ENCODE assay signal across 26 mouse cellular contexts in genomic region chr1:159551036-159551435, GRCm38 (mm10). TPM values are rescaled to one million over a fixed set of nuclear protein-coding genes. Genes with fewer than 3 reads are reported as not detected.
DNase-seq lines count a peak whose midpoint lies in the region; ATAC-seq and TF ChIP-seq lines count a peak whose summit lies in the region.
"Had no signal": no experiment of that assay in that cellular context is flagged by ENCODE, and none has a peak within 500 bp of the region (broad histone marks: within the 10 kb centered on the region; RNA-seq: fewer than 3 reads in every experiment).

No protein-coding gene starts in this region.

- H3K9me3 ChIP-seq in hindbrain, embryonic 10.5 days: no peaks in the 10 kb centered on the region
- H3K9me3 ChIP-seq in hindbrain, embryonic 11.5 days (ENCODE audit: control insufficient read depth, low read length): no peaks in the 10 kb centered on the region
- no peaks in the 10 kb centered on the region for H3K9me3 ChIP-seq in midbrain, embryonic 11.5 days (ENCODE audit: control insufficient read depth, low read length)
- H3K9me3 ChIP-seq in midbrain, postnatal 0 days (ENCODE audit: low read length): no peaks in the 10 kb centered on the region
- H3K9me3 ChIP-seq in forebrain, embryonic 15.5 days: no peaks in the 10 kb centered on the region
- H3K9me3 ChIP-seq in neural tube, embryonic 14.5 days (ENCODE audit: control insufficient read depth, low read length): no peaks in the 10 kb centered on the region
- H3K9me3 ChIP-seq: embryonic facial prominence, embryonic 15.5 days; heart, embryonic 13.5 days; intestine, embryonic 15.5 days had no signal

- TF ChIP-seq POLR2A in heart, adult 2 months (IDR thresholded peaks at IDR 0.05; ENCODE audit: insufficient read depth, low read depth, low read length): no peak

- H3K36me3 ChIP-seq in hindbrain, embryonic 10.5 days: no peaks in the 10 kb centered on the region
- H3K36me3 ChIP-seq in hindbrain, embryonic 11.5 days (ENCODE audit: control insufficient read depth, insufficient read depth, low read length): no peaks in the 10 kb centered on the region
- H3K36me3 ChIP-seq in midbrain, embryonic 11.5 days (ENCODE audit: control insufficient read depth, insufficient read depth, low read length): no peaks in the 10 kb centered on the region
- no peaks in the 10 kb centered on the region for H3K36me3 ChIP-seq in midbrain, postnatal 0 days (ENCODE audit: insufficient read depth, low read length)
- H3K36me3 ChIP-seq in forebrain, embryonic 15.5 days: no peaks in the 10 kb centered on the region
- H3K36me3 ChIP-seq in neural tube, embryonic 14.5 days (ENCODE audit: control insufficient read depth, insufficient read depth, low read length): no peaks in the 10 kb centered on the region
- no peaks in the 10 kb centered on the region for H3K36me3 ChIP-seq in heart, adult 2 months (ENCODE audit: control insufficient read depth, insufficient read depth, low read length)
- H3K36me3 ChIP-seq: embryonic facial prominence, embryonic 15.5 days; heart, embryonic 13.5 days; intestine, embryonic 15.5 days had no signal

- no peak for TF ChIP-seq EP300 in heart, adult 2 months (IDR thresholded peaks at IDR 0.05; ENCODE audit: insufficient read depth, low read depth, low read length)

- no peak for TF ChIP-seq CTCF in midbrain, postnatal 0 days (IDR thresholded peaks at IDR 0.05)
- TF ChIP-seq CTCF in heart, adult 2 months (IDR thresholded peaks at IDR 0.05): no peak

- no peak for DNase-seq in hindbrain, embryonic 10.5 days (ENCODE audit: low spot score)
- DNase-seq in hindbrain, embryonic 11.5 days (ENCODE audit: low spot score): no peak
- DNase-seq in midbrain, embryonic 11.5 days (ENCODE audit: low spot score, missing footprints): peak; percentile 82
- no peak for DNase-seq in midbrain, postnatal 0 days (ENCODE audit: low spot score)
- DNase-seq in adrenal gland, adult 2 months: no peak
- no peak for DNase-seq in heart, adult 2 months
- DNase-seq: adrenal gland, postnatal 36 days; cerebellum, adult 11 months; cerebellum, adult 8-10 months; cerebellum, postnatal 14 days; embryo, embryonic 11 days; gastrocnemius, adult 2 months; gastrocnemius, postnatal 25 days; heart, postnatal 4 days; kidney, adult 18-20 months had no signal

- ATAC-seq in hindbrain, embryonic 11.5 days (ENCODE audit: low FRiP score): no peak
- ATAC-seq in midbrain, embryonic 11.5 days (ENCODE audit: low FRiP score): peak; percentile 17; the same call in 1 of the 2 replicates
- no peak for ATAC-seq in midbrain, postnatal 0 days (ENCODE audit: low FRiP score)
- peak; percentile 52; the same call in 1 of the 2 replicates for ATAC-seq in forebrain, embryonic 15.5 days (replicated peaks)
- peak; percentile 34; the same call in 1 of the 2 replicates for ATAC-seq in neural tube, embryonic 14.5 days (ENCODE audit: low read depth)
- ATAC-seq: activated CD4-positive, CD25-positive, alpha-beta regulatory T cell, adult 4 months; intestine, embryonic 15.5 days; Patski had no signal

- intact Hi-C loops in heart, adult 2 months (cut with DNase I): no loop called here

- 0 out of 2 replicates have a peak, but pooled peaks cover 6% of the 10 kb centered on the region for H3K27me3 ChIP-seq in hindbrain, embryonic 10.5 days (ENCODE audit: insufficient read depth, poor library complexity, severe bottlenecking)
- no peaks in the 10 kb centered on the region for H3K27me3 ChIP-seq in hindbrain, embryonic 11.5 days (ENCODE audit: control insufficient read depth, insufficient read depth, low read length)
- no peaks in the 10 kb centered on the region; the same call in 1 of the 2 replicates for H3K27me3 ChIP-seq in midbrain, embryonic 11.5 days (ENCODE audit: control insufficient read depth, insufficient read depth, low read length)
- H3K27me3 ChIP-seq in midbrain, postnatal 0 days (ENCODE audit: insufficient read depth, low read length): no peaks in the 10 kb centered on the region
- H3K27me3 ChIP-seq in forebrain, embryonic 15.5 days: no peaks in the 10 kb centered on the region
- no peaks in the 10 kb centered on the region for H3K27me3 ChIP-seq in neural tube, embryonic 14.5 days (ENCODE audit: control insufficient read depth, insufficient read depth, low read length)
- H3K27me3 ChIP-seq in heart, adult 2 months (ENCODE audit: control insufficient read depth, insufficient read depth, low read length): no peaks in the 10 kb centered on the region
- H3K27me3 ChIP-seq: embryonic facial prominence, embryonic 15.5 days; intestine, embryonic 15.5 days had no signal

- H3K4me2 ChIP-seq in hindbrain, embryonic 11.5 days (replicated peaks; ENCODE audit: low read depth, low read length): no peak overlapping the region
- H3K4me2 ChIP-seq in midbrain, embryonic 11.5 days: no peak overlapping the region
- no peak overlapping the region for H3K4me2 ChIP-seq in midbrain, postnatal 0 days (ENCODE audit: low read depth, low read length, poor library complexity, severe bottlenecking)
- H3K4me2 ChIP-seq in forebrain, embryonic 15.5 days (replicated peaks): no peak overlapping the region
- no peak overlapping the region for H3K4me2 ChIP-seq in neural tube, embryonic 14.5 days (ENCODE audit: low read depth, low read length)
- H3K4me2 ChIP-seq: embryonic facial prominence, embryonic 15.5 days; heart, embryonic 13.5 days; intestine, embryonic 15.5 days had no signal

- no peak overlapping the region for H3K4me3 ChIP-seq in hindbrain, embryonic 10.5 days
- no peak overlapping the region for H3K4me3 ChIP-seq in hindbrain, embryonic 11.5 days (ENCODE audit: low read depth, low read length)
- no peak overlapping the region for H3K4me3 ChIP-seq in midbrain, embryonic 11.5 days (ENCODE audit: low read depth, low read length)
- H3K4me3 ChIP-seq in midbrain, postnatal 0 days (ENCODE audit: low read depth, low read length): no peak overlapping the region
- no peak overlapping the region for H3K4me3 ChIP-seq in forebrain, embryonic 15.5 days
- H3K4me3 ChIP-seq in neural tube, embryonic 14.5 days (ENCODE audit: low read depth, low read length): no peak overlapping the region
- no peak overlapping the region for H3K4me3 ChIP-seq in heart, adult 2 months
- H3K4me3 ChIP-seq: embryonic facial prominence, embryonic 15.5 days; erythroblast, embryonic 14.5 days; gastrocnemius, adult 2 months; heart, embryonic 13.5 days; intestine, embryonic 15.5 days had no signal

- no peak overlapping the region for H3K9ac ChIP-seq in hindbrain, embryonic 11.5 days (ENCODE audit: low read depth, low read length)
- no peak overlapping the region for H3K9ac ChIP-seq in midbrain, embryonic 11.5 days (ENCODE audit: low read length)
- no peak overlapping the region for H3K9ac ChIP-seq in midbrain, postnatal 0 days (replicated peaks; ENCODE audit: low read length, poor library complexity, severe bottlenecking)
- H3K9ac ChIP-seq in forebrain, embryonic 15.5 days (replicated peaks): no peak overlapping the region
- no peak overlapping the region for H3K9ac ChIP-seq in neural tube, embryonic 14.5 days (replicated peaks; ENCODE audit: low read depth, low read length)
- H3K9ac ChIP-seq in heart, adult 2 months (ENCODE audit: low read depth, low read length): no peak overlapping the region
- H3K9ac ChIP-seq: embryonic facial prominence, embryonic 15.5 days; heart, embryonic 13.5 days; intestine, embryonic 15.5 days had no signal

- peak overlapping the region; percentile 5; the same call in 1 of the 2 replicates for H3K27ac ChIP-seq in hindbrain, embryonic 10.5 days
- no peak overlapping the region for H3K27ac ChIP-seq in hindbrain, embryonic 11.5 days (ENCODE audit: low read depth, low read length)
- H3K27ac ChIP-seq in midbrain, embryonic 11.5 days (ENCODE audit: low read depth, low read length): no peak overlapping the region
- H3K27ac ChIP-seq in midbrain, postnatal 0 days (ENCODE audit: low read depth, low read length): no peak overlapping the region
- H3K27ac ChIP-seq in forebrain, embryonic 15.5 days (replicated peaks): no peak overlapping the region; the same call in 1 of the 2 replicates
- no peak overlapping the region for H3K27ac ChIP-seq in neural tube, embryonic 14.5 days (ENCODE audit: low read depth, low read length)
- H3K27ac ChIP-seq in heart, adult 2 months: no peak overlapping the region
- H3K27ac ChIP-seq: embryonic facial prominence, embryonic 15.5 days; gastrocnemius, adult 2 months; heart, embryonic 13.5 days; intestine, embryonic 15.5 days had no signal

- peaks cover 22% of the 10 kb centered on the region for H3K4me1 ChIP-seq in hindbrain, embryonic 10.5 days (replicated peaks)
- H3K4me1 ChIP-seq in hindbrain, embryonic 11.5 days (replicated peaks; ENCODE audit: control insufficient read depth, insufficient read depth, low read length): no peaks in the 10 kb centered on the region
- peaks cover 7% of the 10 kb centered on the region for H3K4me1 ChIP-seq in midbrain, embryonic 11.5 days (ENCODE audit: control insufficient read depth, insufficient read depth, low read length)
- H3K4me1 ChIP-seq in midbrain, postnatal 0 days (ENCODE audit: insufficient read depth, low read length): no peaks in the 10 kb centered on the region; the same call in 1 of the 2 replicates
- peaks cover 16% of the 10 kb centered on the region for H3K4me1 ChIP-seq in forebrain, embryonic 15.5 days
- H3K4me1 ChIP-seq in neural tube, embryonic 14.5 days (ENCODE audit: control insufficient read depth, insufficient read depth, low read length): no peaks in the 10 kb centered on the region
- no peaks in the 10 kb centered on the region for H3K4me1 ChIP-seq in heart, adult 2 months (ENCODE audit: control insufficient read depth, insufficient read depth, low read length)
- H3K4me1 ChIP-seq: heart, embryonic 13.5 days; intestine, embryonic 15.5 days had no signal

- 74% methylated on average over 10 of the region's 10 CpGs for WGBS in hindbrain, embryonic 10.5 days
- 75% methylated on average over 10 of the region's 10 CpGs for WGBS in hindbrain, embryonic 11.5 days
- 73% methylated on average over 10 of the region's 10 CpGs for WGBS in midbrain, embryonic 11.5 days
- 74% methylated on average over 10 of the region's 10 CpGs for WGBS in midbrain, postnatal 0 days
- 22% methylated on average over 10 of the region's 10 CpGs for WGBS in forebrain, embryonic 15.5 days
- 18% methylated on average over 10 of the region's 10 CpGs for WGBS in neural tube, embryonic 14.5 days
- WGBS in heart, adult 2 months: 64% methylated on average over 10 of the region's 10 CpGs

- H3K79me2 ChIP-seq in heart, adult 2 months (replicated peaks; ENCODE audit: control insufficient read depth, insufficient read depth, low read length): no peaks in the 10 kb centered on the region

RNA-seq across cellular contexts. Expression of gene Tnr, which starts 27.5 kb away (rescaled TPM):
- polyA plus RNA-seq in hindbrain, embryonic 10.5 days (2016; fragmentation: Nextera tagmentation; extraction: Ambion mirVana): 0.10 and 0.20 TPM in 2 replicates
- 0.32 and 0.49 TPM in 2 replicates for polyA plus RNA-seq in hindbrain, embryonic 11.5 days (2014; fragmentation: Nextera tagmentation; extraction: Ambion mirVana)
- polyA plus RNA-seq in midbrain, embryonic 11.5 days (2014; fragmentation: Nextera tagmentation; extraction: Ambion mirVana): 0.16 and 0.77 TPM in 2 replicates
- total RNA-seq in midbrain, postnatal 0 days (2014; rRNA removed): 49.7 and 50.9 TPM in 2 replicates
- polyA plus RNA-seq in midbrain, postnatal 0 days (2015; fragmentation: Nextera tagmentation; extraction: Ambion mirVana): 3.4 and 5.8 TPM in 2 replicates
- 5.5 and 6.7 TPM in 2 replicates for polyA plus RNA-seq in forebrain, embryonic 15.5 days (2015; fragmentation: Nextera tagmentation; extraction: Ambion mirVana)
- 4.1 and 6.6 TPM in 2 replicates for polyA plus RNA-seq in neural tube, embryonic 14.5 days (2014; fragmentation: Nextera tagmentation; extraction: Ambion mirVana)
- 1 to 10 TPM; 3.3 to 5.2 TPM for total RNA-seq in adrenal gland, adult 2 months (2021)
- 0.40 and 0.97 TPM in 2 replicates for polyA plus RNA-seq in adrenal gland, adult 2 months (2012; rRNA removed)
- under 1 TPM; 0.03 to 0.23 TPM for total RNA-seq in heart, adult 2 months (2021)
- 0.06 TPM in 2 replicates for polyA plus RNA-seq in heart, adult 2 months (2012; rRNA removed)
- total RNA-seq: CH12.LX; common myeloid progenitor, adult 5-6 weeks; gastrocnemius, adult 2 months; granulocyte monocyte progenitor cell, adult 5-6 weeks had no signal
- polyA plus RNA-seq: erythroblast, embryonic 14.5 days; heart, embryonic 13.5 days had no signal

Comparison
In these comparisons a context has a peak if more than half of its experiments do, and no peak if none do; other contexts are left out.
1. ATAC-seq: peak in midbrain, embryonic 11.5 days (single experiment), forebrain, embryonic 15.5 days (single experiment) and neural tube, embryonic 14.5 days (single experiment); none in hindbrain, embryonic 11.5 days (single experiment) and midbrain, postnatal 0 days (single experiment).